Comparison of ENCODE assay signal across 9 mouse cellular contexts in the genomic region with DNA sequence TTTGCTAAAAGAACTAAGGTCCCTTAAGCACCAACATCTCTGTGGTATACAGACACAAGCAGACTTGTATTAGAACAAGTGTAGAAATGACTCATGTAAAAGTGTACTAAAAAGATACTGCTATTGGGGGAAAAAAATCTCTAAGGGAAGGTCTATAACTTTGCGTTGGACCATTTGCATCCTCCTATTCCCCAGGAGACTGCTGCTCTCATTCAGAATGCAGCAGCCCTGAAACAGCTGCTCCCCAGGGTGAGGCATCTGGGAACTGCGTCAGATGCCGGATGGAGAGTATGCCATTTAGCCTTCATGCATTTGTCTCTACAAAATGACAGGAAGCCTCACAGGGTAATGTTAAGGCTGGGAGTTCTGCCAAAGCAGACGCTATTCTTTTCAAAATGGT.
DNase-seq lines count a peak whose midpoint lies in the region; ATAC-seq lines count a peak whose summit lies in the region.
"Had no signal": no experiment of that assay in that cellular context is flagged by ENCODE, and none has a peak within 500 bp of the region (broad histone marks: within the 10 kb centered on the region; RNA-seq: fewer than 3 reads in every experiment).

No protein-coding gene starts in this region.

- H3K4me1 ChIP-seq in heart, embryonic 11.5 days (ENCODE audit: control insufficient read depth, insufficient read depth, low read length), result no peaks in the 10 kb centered on the region
- H3K4me1 ChIP-seq in midbrain, embryonic 16.5 days (ENCODE audit: control insufficient read depth, insufficient read depth, low read length), result no peaks in the 10 kb centered on the region
- H3K4me1 ChIP-seq in midbrain, embryonic 15.5 days, result no peaks in the 10 kb centered on the region
- no peaks in the 10 kb centered on the region for H3K4me1 ChIP-seq in hindbrain, embryonic 12.5 days

- 49% methylated on average over 4 of the region's 4 CpGs for WGBS in heart, embryonic 11.5 days (ENCODE audit: insufficient replicate concordance)
- 32% methylated on average over 4 of the region's 4 CpGs for WGBS in midbrain, embryonic 16.5 days
- 38% methylated on average over 4 of the region's 4 CpGs for WGBS in midbrain, embryonic 15.5 days
- WGBS in hindbrain, embryonic 12.5 days, result 40% methylated on average over 4 of the region's 4 CpGs

- no peak overlapping the region for H3K27ac ChIP-seq in heart, embryonic 11.5 days (ENCODE audit: low read depth, low read length)
- no peak overlapping the region for H3K27ac ChIP-seq in midbrain, embryonic 16.5 days (ENCODE audit: low read length)
- no peak overlapping the region for H3K27ac ChIP-seq in midbrain, embryonic 15.5 days
- H3K27ac ChIP-seq in hindbrain, embryonic 12.5 days, result no peak overlapping the region

- no peaks in the 10 kb centered on the region for H3K36me3 ChIP-seq in heart, embryonic 11.5 days (ENCODE audit: control insufficient read depth, insufficient read depth, low read length)
- no peaks in the 10 kb centered on the region for H3K36me3 ChIP-seq in midbrain, embryonic 16.5 days (ENCODE audit: control insufficient read depth, insufficient read depth, low read length)
- H3K36me3 ChIP-seq in midbrain, embryonic 15.5 days (replicated peaks), result no peaks in the 10 kb centered on the region
- no peaks in the 10 kb centered on the region for H3K36me3 ChIP-seq in hindbrain, embryonic 12.5 days

- H3K4me3 ChIP-seq in heart, embryonic 11.5 days (ENCODE audit: low read depth, low read length), result no peak overlapping the region
- H3K4me3 ChIP-seq in midbrain, embryonic 16.5 days (ENCODE audit: low read depth, low read length), result no peak overlapping the region
- H3K4me3 ChIP-seq in midbrain, embryonic 15.5 days, result no peak overlapping the region
- H3K4me3 ChIP-seq in hindbrain, embryonic 12.5 days, result no peak overlapping the region

- ATAC-seq in heart, embryonic 11.5 days (replicated peaks; ENCODE audit: insufficient number of reproducible peaks, low FRiP score, low TSS enrichment), result no peak
- ATAC-seq in midbrain, embryonic 16.5 days, result 0 out of 2 replicates have a peak, but pooled peaks have one; percentile 45
- no peak for ATAC-seq in midbrain, embryonic 15.5 days (replicated peaks)
- ATAC-seq in hindbrain, embryonic 12.5 days (ENCODE audit: low FRiP score), result 0 out of 2 replicates have a peak, but pooled peaks have one; percentile 19

- DNase-seq in heart, adult 9 months (ENCODE audit: low spot score in 2 of 2), result peak; percentile 2 to 29
- peak; percentile 18 for DNase-seq in retina, embryonic 14.5 days (ENCODE audit: low spot score)
- no peak for DNase-seq in adrenal gland, adult 2 months
- DNase-seq in natural killer cell, adult 2 months (ENCODE audit: low spot score in 2 of 2), result no peak
- DNase-seq: cerebellum, postnatal 14 days had no signal

- no peak overlapping the region for H3K9ac ChIP-seq in heart, embryonic 11.5 days (ENCODE audit: low read depth, low read length)
- no peak overlapping the region for H3K9ac ChIP-seq in midbrain, embryonic 16.5 days (ENCODE audit: low read depth, low read length)
- H3K9ac ChIP-seq in midbrain, embryonic 15.5 days, result no peak overlapping the region
- no peak overlapping the region for H3K9ac ChIP-seq in hindbrain, embryonic 12.5 days

- H3K9me3 ChIP-seq in heart, embryonic 11.5 days (replicated peaks; ENCODE audit: control insufficient read depth, low read length), result no peaks in the 10 kb centered on the region
- no peaks in the 10 kb centered on the region for H3K9me3 ChIP-seq in midbrain, embryonic 16.5 days (replicated peaks; ENCODE audit: control insufficient read depth, low read length, poor library complexity, severe bottlenecking)
- H3K9me3 ChIP-seq in midbrain, embryonic 15.5 days, result no peaks in the 10 kb centered on the region
- no peaks in the 10 kb centered on the region for H3K9me3 ChIP-seq in hindbrain, embryonic 12.5 days (replicated peaks)

- no peak overlapping the region for H3K4me2 ChIP-seq in heart, embryonic 11.5 days
- no peak overlapping the region for H3K4me2 ChIP-seq in midbrain, embryonic 16.5 days (ENCODE audit: low read length)
- H3K4me2 ChIP-seq in midbrain, embryonic 15.5 days, result no peak overlapping the region
- no peak overlapping the region for H3K4me2 ChIP-seq in hindbrain, embryonic 12.5 days (replicated peaks)

- H3K27me3 ChIP-seq in heart, embryonic 11.5 days (ENCODE audit: control insufficient read depth, insufficient read depth, low read length), result no peaks in the 10 kb centered on the region
- H3K27me3 ChIP-seq in midbrain, embryonic 16.5 days (ENCODE audit: control insufficient read depth, insufficient read depth, low read depth, low read length), result peaks cover 5% of the 10 kb centered on the region; the same call in 1 of the 2 replicates
- H3K27me3 ChIP-seq in midbrain, embryonic 15.5 days (replicated peaks), result peaks cover 28% of the 10 kb centered on the region
- peaks cover 20% of the 10 kb centered on the region for H3K27me3 ChIP-seq in hindbrain, embryonic 12.5 days

Comparison
In these comparisons a context has a peak if more than half of its experiments do, and no peak if none do; other contexts are left out.
1. ATAC-seq: peak in midbrain, embryonic 16.5 days (single experiment) and hindbrain, embryonic 12.5 days (single experiment); none in heart, embryonic 11.5 days (single experiment) and midbrain, embryonic 15.5 days (single experiment).
2. DNase-seq: peak in heart, adult 9 months (2 of 2) and retina, embryonic 14.5 days (single experiment); none in adrenal gland, adult 2 months (single experiment) and natural killer cell, adult 2 months (0 of 2).